Mouse (Mus musculus): ENCODE measurements around the gene Zfp619. TPM values are rescaled to one million over a fixed set of nuclear protein-coding genes. Genes with fewer than 3 reads are reported as not detected.
"Not testable (repeated sequence)": the region's sequence is repeated elsewhere in the genome, so short reads cannot be mapped to it uniquely, and the experiment has no call there.

Zfp619 gene
- polyA plus RNA-seq, 1 experiment from 2014 or later, result 0.81 TPM

- not testable (repeated sequence) for H3K27ac ChIP-seq (ENCODE audit: low read length); H3K9ac ChIP-seq (ENCODE audit: low read depth, low read length); H3K36me3 ChIP-seq (ENCODE audit: control insufficient read depth, insufficient read depth, low read length); H3K4me1 ChIP-seq (ENCODE audit: control insufficient read depth, insufficient read depth, low read length); H3K4me2 ChIP-seq (ENCODE audit: low read depth, low read length); H3K27me3 ChIP-seq (replicated peaks; ENCODE audit: control insufficient read depth, insufficient read depth, low read length); H3K9me3 ChIP-seq (ENCODE audit: control insufficient read depth, low read length); ATAC-seq; H3K4me3 ChIP-seq (ENCODE audit: low read length)
- 61% methylated on average over 6 of the region's 6 CpGs for WGBS
These were observed 69.3 kb downstream of the Zfp619 start for GRCm38 (mm10) chr7:39586834-39587233.

GRCm38 (mm10) chr7:39588037-39588436, 70.5 kb downstream of the Zfp619 start:
- H3K4me3 ChIP-seq (ENCODE audit: low read length), result no peak overlapping the region; the same call in 1 of the 2 replicates
- no peak overlapping the region for H3K9ac ChIP-seq (ENCODE audit: low read depth, low read length)
- no peak for ATAC-seq
- H3K36me3 ChIP-seq (ENCODE audit: control insufficient read depth, insufficient read depth, low read length), result no peaks in the 10 kb centered on the region
- H3K27me3 ChIP-seq (replicated peaks; ENCODE audit: control insufficient read depth, insufficient read depth, low read length), result no peaks in the 10 kb centered on the region
- H3K9me3 ChIP-seq (ENCODE audit: control insufficient read depth, low read length), result no peaks in the 10 kb centered on the region
- no peak overlapping the region for H3K27ac ChIP-seq (ENCODE audit: low read length)
- H3K4me1 ChIP-seq (ENCODE audit: control insufficient read depth, insufficient read depth, low read length), result no peaks in the 10 kb centered on the region
- peak overlapping the region; percentile 60; the same call in 1 of the 2 replicates for H3K4me2 ChIP-seq (ENCODE audit: low read depth, low read length)
- 94% methylated on average over 1 of the region's 1 CpGs for WGBS

GRCm38 (mm10) chr7:39588471-39589041, 71.0 kb downstream of the Zfp619 start:
- not testable (repeated sequence) for H3K27ac ChIP-seq (ENCODE audit: low read length); H3K27me3 ChIP-seq (replicated peaks; ENCODE audit: control insufficient read depth, insufficient read depth, low read length); H3K4me1 ChIP-seq (ENCODE audit: control insufficient read depth, insufficient read depth, low read length); H3K9me3 ChIP-seq (ENCODE audit: control insufficient read depth, low read length); H3K36me3 ChIP-seq (ENCODE audit: control insufficient read depth, insufficient read depth, low read length)
- Histone ChIP-seq H3K9ac (ENCODE audit: low read depth, low read length) (peak overlapping the region; percentile 62), H3K4me3 (ENCODE audit: low read length) (peak overlapping the region; percentile 50), H3K4me2 (ENCODE audit: low read depth, low read length) (peak overlapping the region; percentile 60)
- peak; percentile 95 for ATAC-seq
- under 1% methylated on average over 47 of the region's 62 CpGs for WGBS

- WGBS, result 45% methylated on average over 7 of the region's 7 CpGs
- peak; percentile 31 for ATAC-seq
These were observed 71.5 kb downstream of the Zfp619 start for GRCm38 (mm10) chr7:39589044-39589443.

More at GRCm38 (mm10) chr7:39589044-39589443, 71.5 kb downstream of the Zfp619 start:
- not testable (repeated sequence) for H3K9me3 ChIP-seq (ENCODE audit: control insufficient read depth, low read length); H3K9ac ChIP-seq (ENCODE audit: low read depth, low read length); H3K4me1 ChIP-seq (ENCODE audit: control insufficient read depth, insufficient read depth, low read length); H3K27me3 ChIP-seq (replicated peaks; ENCODE audit: control insufficient read depth, insufficient read depth, low read length); H3K36me3 ChIP-seq (ENCODE audit: control insufficient read depth, insufficient read depth, low read length); H3K27ac ChIP-seq (ENCODE audit: low read length)
- Histone ChIP-seq H3K4me3 (ENCODE audit: low read length) (peak overlapping the region; percentile 50), H3K4me2 (ENCODE audit: low read depth, low read length) (peak overlapping the region; percentile 60)

Other genes starting within 250 kb of the Zfp619 start
- gene Gm5114, start 104.6 kb upstream of the Zfp619 start, polyA plus RNA-seq (2015; fragmentation: Nextera tagmentation; extraction: Ambion mirVana), result not detected in 2 replicates

Measured in intestine, embryonic 16.5 days (tissue).